In genomic region chr3:148056074-148056473, GRCm38 (mm10) we compare ENCODE assay signal across 29 mouse cellular contexts.
DNase-seq lines count a peak whose midpoint lies in the region; ATAC-seq and TF ChIP-seq lines count a peak whose summit lies in the region.
"Had no signal": no experiment of that assay in that cellular context is flagged by ENCODE, and none has a peak within 500 bp of the region (broad histone marks: within the 10 kb centered on the region; RNA-seq: fewer than 3 reads in every experiment).

No protein-coding gene starts in this region.

- H3K9me3 ChIP-seq in forebrain, embryonic 14.5 days (replicated peaks; ENCODE audit: control insufficient read depth, low read length) = no peaks in the 10 kb centered on the region
- H3K9me3 ChIP-seq in forebrain, embryonic 15.5 days = no peaks in the 10 kb centered on the region
- no peaks in the 10 kb centered on the region for H3K9me3 ChIP-seq in heart, embryonic 15.5 days (replicated peaks)
- no peaks in the 10 kb centered on the region for H3K9me3 ChIP-seq in heart, postnatal 0 days (replicated peaks; ENCODE audit: control insufficient read depth, low read length)
- H3K9me3 ChIP-seq: embryonic facial prominence, embryonic 13.5 days; embryonic facial prominence, embryonic 15.5 days; forebrain, embryonic 10.5 days; forebrain, embryonic 12.5 days had no signal

- no peak for TF ChIP-seq CTCF in heart, postnatal 0 days (IDR thresholded peaks at IDR 0.05; ENCODE audit: low read depth)
- no peak for TF ChIP-seq CTCF in brain, embryonic 14.5 days (IDR thresholded peaks at IDR 0.05; ENCODE audit: borderline replicate concordance, extremely low read depth, insufficient read depth, insufficient read length)

- DNase-seq in forebrain, embryonic 14.5 days (ENCODE audit: low spot score) = no peak
- DNase-seq in heart, adult 8-10 months (ENCODE audit: low spot score) = no peak
- peak; percentile 20 for DNase-seq in heart, postnatal 0 days (ENCODE audit: low spot score)
- no peak for DNase-seq in heart, postnatal 36 days
- DNase-seq in brain, embryonic 14.5 days (ENCODE audit: low read depth) = peak; percentile 40
- DNase-seq: adrenal gland, adult 8-10 months; adrenal gland, postnatal 14 days; adrenal gland, postnatal 36 days; B cell, adult 2 months; cerebellum, adult 11 months; cerebellum, adult 18-20 months; cerebellum, adult 8-10 months; cerebellum, adult 9-11 months; cerebellum, postnatal 14 days; cerebellum, postnatal 36 days; embryo, embryonic 11 days had no signal

- no peak overlapping the region for H3K4me3 ChIP-seq in forebrain, embryonic 14.5 days (ENCODE audit: low read depth, low read length)
- no peak overlapping the region for H3K4me3 ChIP-seq in forebrain, embryonic 15.5 days
- no peak overlapping the region for H3K4me3 ChIP-seq in heart, embryonic 15.5 days
- H3K4me3 ChIP-seq in heart, postnatal 0 days (ENCODE audit: low read depth, low read length) = no peak overlapping the region
- H3K4me3 ChIP-seq: embryonic facial prominence, embryonic 13.5 days; embryonic facial prominence, embryonic 15.5 days; erythroblast, embryonic 14.5 days; forebrain, embryonic 10.5 days; forebrain, embryonic 12.5 days had no signal

- H3K4me2 ChIP-seq in forebrain, embryonic 14.5 days (ENCODE audit: low read length) = no peak overlapping the region
- no peak overlapping the region for H3K4me2 ChIP-seq in forebrain, embryonic 15.5 days (replicated peaks)
- no peak overlapping the region for H3K4me2 ChIP-seq in heart, embryonic 15.5 days
- H3K4me2 ChIP-seq in heart, postnatal 0 days (ENCODE audit: low read depth, low read length) = no peak overlapping the region
- H3K4me2 ChIP-seq: embryonic facial prominence, embryonic 13.5 days; embryonic facial prominence, embryonic 15.5 days; forebrain, embryonic 12.5 days had no signal

- no peak overlapping the region for H3K9ac ChIP-seq in forebrain, embryonic 14.5 days (ENCODE audit: low read length)
- H3K9ac ChIP-seq in forebrain, embryonic 15.5 days (replicated peaks) = no peak overlapping the region
- H3K9ac ChIP-seq in heart, embryonic 15.5 days = no peak overlapping the region
- no peak overlapping the region for H3K9ac ChIP-seq in heart, postnatal 0 days (replicated peaks; ENCODE audit: low read depth, low read length)
- H3K9ac ChIP-seq: embryonic facial prominence, embryonic 13.5 days; embryonic facial prominence, embryonic 15.5 days; forebrain, embryonic 12.5 days had no signal

- no peak for TF ChIP-seq EP300 in heart, postnatal 0 days (IDR thresholded peaks at IDR 0.05; ENCODE audit: low read depth)

- ATAC-seq in forebrain, embryonic 14.5 days = 0 out of 2 replicates have a peak, but pooled peaks have one; percentile 15
- no peak for ATAC-seq in forebrain, embryonic 15.5 days (replicated peaks)
- peak; percentile 64; the same call in 1 of the 2 replicates for ATAC-seq in heart, embryonic 15.5 days (replicated peaks; ENCODE audit: insufficient number of reproducible peaks, insufficient read depth, low FRiP score, low read depth)
- ATAC-seq in heart, postnatal 0 days (ENCODE audit: insufficient read depth, low read depth) = peak; percentile 70
- ATAC-seq: activated CD4-positive, CD25-positive, alpha-beta regulatory T cell, adult 4 months; CD4-positive, CD25-positive, alpha-beta regulatory T cell, adult 4 months; forebrain, embryonic 16.5 days; Patski had no signal

- intact Hi-C loops in heart, postnatal 36 days (cut with DNase I) = no loop called here

- no peaks in the 10 kb centered on the region for H3K27me3 ChIP-seq in forebrain, embryonic 14.5 days (replicated peaks; ENCODE audit: control insufficient read depth, insufficient read depth, low read length)
- no peaks in the 10 kb centered on the region for H3K27me3 ChIP-seq in forebrain, embryonic 15.5 days
- no peaks in the 10 kb centered on the region for H3K27me3 ChIP-seq in heart, embryonic 15.5 days
- no peaks in the 10 kb centered on the region for H3K27me3 ChIP-seq in heart, postnatal 0 days (ENCODE audit: control insufficient read depth, insufficient read depth, low read length)
- H3K27me3 ChIP-seq: CH12.LX; embryonic facial prominence, embryonic 13.5 days; embryonic facial prominence, embryonic 15.5 days; forebrain, embryonic 12.5 days had no signal

- H3K27ac ChIP-seq in forebrain, embryonic 14.5 days (ENCODE audit: low read depth, low read length) = no peak overlapping the region
- H3K27ac ChIP-seq in forebrain, embryonic 15.5 days (replicated peaks) = no peak overlapping the region
- H3K27ac ChIP-seq in heart, embryonic 15.5 days = no peak overlapping the region
- H3K27ac ChIP-seq in heart, postnatal 0 days (ENCODE audit: low read depth) = no peak overlapping the region
- H3K27ac ChIP-seq: embryonic facial prominence, embryonic 13.5 days; embryonic facial prominence, embryonic 15.5 days; forebrain, embryonic 10.5 days; forebrain, embryonic 12.5 days had no signal

- WGBS in forebrain, embryonic 14.5 days = 72% methylated on average over 4 of the region's 4 CpGs
- 66% methylated on average over 4 of the region's 4 CpGs for WGBS in forebrain, embryonic 15.5 days
- WGBS in heart, embryonic 15.5 days = 24% methylated on average over 4 of the region's 4 CpGs
- WGBS in heart, postnatal 0 days = 21% methylated on average over 4 of the region's 4 CpGs

- no peaks in the 10 kb centered on the region for H3K4me1 ChIP-seq in forebrain, embryonic 14.5 days (ENCODE audit: control insufficient read depth, insufficient read depth, low read length)
- no peaks in the 10 kb centered on the region for H3K4me1 ChIP-seq in forebrain, embryonic 15.5 days
- H3K4me1 ChIP-seq in heart, embryonic 15.5 days (replicated peaks) = peaks cover 2% of the 10 kb centered on the region; the same call in 1 of the 2 replicates
- no peaks in the 10 kb centered on the region for H3K4me1 ChIP-seq in heart, postnatal 0 days (ENCODE audit: control insufficient read depth, insufficient read depth)
- H3K4me1 ChIP-seq: embryonic facial prominence, embryonic 13.5 days; embryonic facial prominence, embryonic 15.5 days; forebrain, embryonic 10.5 days; forebrain, embryonic 12.5 days had no signal

- no peaks in the 10 kb centered on the region for H3K36me3 ChIP-seq in forebrain, embryonic 14.5 days (ENCODE audit: control insufficient read depth, insufficient read depth, low read length)
- H3K36me3 ChIP-seq in forebrain, embryonic 15.5 days = no peaks in the 10 kb centered on the region
- no peaks in the 10 kb centered on the region for H3K36me3 ChIP-seq in heart, embryonic 15.5 days
- H3K36me3 ChIP-seq in heart, postnatal 0 days (replicated peaks; ENCODE audit: control insufficient read depth, insufficient read depth, low read length) = no peaks in the 10 kb centered on the region
- H3K36me3 ChIP-seq: embryonic facial prominence, embryonic 13.5 days; embryonic facial prominence, embryonic 15.5 days; forebrain, embryonic 10.5 days; forebrain, embryonic 12.5 days; G1E had no signal

- no peak for TF ChIP-seq POLR2A in brain, embryonic 14.5 days (IDR thresholded peaks at IDR 0.05; ENCODE audit: borderline replicate concordance, extremely low read depth, insufficient read depth, insufficient read length, poor library complexity, severe bottlenecking)

Comparison
In these comparisons a context has a peak if more than half of its experiments do, and no peak if none do; other contexts are left out.
1. DNase-seq: peak in heart, postnatal 0 days (single experiment) and brain, embryonic 14.5 days (single experiment); none in forebrain, embryonic 14.5 days (single experiment), heart, adult 8-10 months (single experiment) and heart, postnatal 36 days (0 of 2).